Mouse (Mus musculus) heart, adult 8-10 months (tissue): ENCODE results near the gene Zfp286. TPM values are rescaled to one million over a fixed set of nuclear protein-coding genes. Genes with fewer than 3 reads are reported as not detected.

ENCODE experiments used
- DNase-seq: peaks from one replicate; pipeline ENCODE4 v3.0.0; 2022; ENCODE audit warnings: low spot score
- total RNA-seq, 4 experiments: library from RNA; stranded (reverse); gene quantifications; 2 replicates each; pipeline ENCODE4 v1.2.4; 2022

Zfp286 gene
- total RNA-seq, 4 experiments from 2014 or later: 0.41 to 1.8 (median 0.72) TPM

GRCm38 (mm10) chr11:62706141-62706540 lies 83.1 kb downstream of the Zfp286 start:
- DNase-seq: no peak

Other genes starting within 250 kb of the Zfp286 start
- 100 to 1,000 TPM; 692 to 761 (median 719) TPM for gene Ubb, start 238.3 kb downstream of the Zfp286 start, total RNA-seq
- gene Trpv2, start 215.0 kb downstream of the Zfp286 start, total RNA-seq: 1 to 10 TPM; 1.6 to 4.1 (median 1.8) TPM
- 1 to 10 TPM; 3.1 to 4.5 (median 3.7) TPM for gene Lrrc75a, start 140.9 kb downstream of the Zfp286 start, total RNA-seq
- 1 to 10 TPM; 5.1 to 5.9 (median 5.7) TPM for gene Mmgt2, start 140.8 kb downstream of the Zfp286 start, total RNA-seq
- 1 to 10 TPM; 2.4 to 3.3 (median 2.9) TPM for gene Zfp287, start 57.6 kb downstream of the Zfp286 start, total RNA-seq
- gene Gm10428, start 36.4 kb downstream of the Zfp286 start, total RNA-seq: not detected
- 10 to 100 TPM in 1 of 4 experiments, 1 to 10 TPM in 3; 6.5 to 10.9 (median 9.0) TPM for gene Trim16, start 30.8 kb upstream of the Zfp286 start, total RNA-seq
- under 1 TPM; 0.09 to 0.44 (median 0.30) TPM for gene Fbxw10, start 57.6 kb upstream of the Zfp286 start, total RNA-seq
- 10 to 100 TPM; 18.5 to 24.8 (median 21.2) TPM for gene Tvp23b, start 90.0 kb upstream of the Zfp286 start, total RNA-seq
- gene Cdrt4, start 161.7 kb upstream of the Zfp286 start, total RNA-seq: not detected